Mouse (Mus musculus) E14TG2a.4 (cell line): Measurements from ENCODE around the gene Pkd2.

Experiments
- CTCF ChIP-seq: conservative IDR thresholded peaks from 2 replicates; pipeline ENCODE4 v1.5.1; 2014; ENCODE audit warnings: low read length
- NANOG ChIP-seq: IDR thresholded peaks from 2 replicates; pipeline ENCODE4 v1.6.1; 2014; ENCODE audit warnings: borderline replicate concordance, low read length, mixed read lengths
- POU5F1 ChIP-seq: IDR thresholded peaks from 2 replicates; pipeline ENCODE4 v1.6.1; 2014; ENCODE audit warnings: low read length, borderline replicate concordance

DNA sequence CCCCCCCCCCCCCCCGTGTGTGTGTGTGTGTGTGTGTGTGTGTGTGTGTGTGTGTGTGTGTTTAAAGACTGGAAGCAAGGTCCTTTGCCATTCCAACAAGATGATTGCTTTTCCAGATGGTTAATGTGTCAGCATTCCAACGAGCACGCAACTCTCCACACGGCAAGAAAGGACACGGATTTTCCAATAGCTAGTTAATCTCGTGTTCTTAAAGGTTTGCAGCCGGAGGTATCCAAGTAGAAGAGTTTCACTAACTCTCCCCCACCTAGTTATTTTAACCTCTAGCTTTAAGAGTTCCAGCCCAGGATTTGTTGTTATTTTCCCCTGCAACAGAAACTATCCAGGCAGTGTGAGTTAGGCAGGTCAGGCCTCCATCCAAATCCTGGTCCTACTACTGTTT is 1.6 kb downstream of the Pkd2 start:
- TF ChIP-seq CTCF (no peak), POU5F1 (no peak), NANOG (no peak)
